Mouse (Mus musculus) limb, embryonic 13.5 days (tissue): ENCODE results near the gene Catsperg1. TPM values are rescaled to one million over a fixed set of nuclear protein-coding genes. Genes with fewer than 3 reads are reported as not detected.

Experiments used
- ATAC-seq: fragments of 200-750 bp; cut with Nextera tagmentation; 2 replicates; pipeline ENCODE4 v1.8.0; 2017; ENCODE audit warnings: low read depth, moderate number of reproducible peaks, moderate TSS enrichment; ENCODE audit not compliant: low FRiP score
- H3K27ac ChIP-seq: fragments of 300-500 bp; sonication (generic); 2 replicates; pipeline ENCODE4 v1.5.1; 2015; ENCODE audit warnings: inconsistent platforms, mild to moderate bottlenecking, moderate library complexity
- H3K27me3 ChIP-seq: fragments of 300-500 bp; sonication (generic); 2 replicates; pipeline ENCODE4 v1.6.1; 2015; ENCODE audit warnings: mild to moderate bottlenecking, inconsistent platforms
- H3K36me3 ChIP-seq: fragments of 300-500 bp; sonication (generic); 2 replicates; pipeline ENCODE4 v1.6.1; 2015; ENCODE audit warnings: inconsistent platforms, mild to moderate bottlenecking, moderate library complexity
- H3K4me1 ChIP-seq: fragments of 300-500 bp; sonication (generic); 2 replicates; pipeline ENCODE4 v1.6.1; 2015; ENCODE audit warnings: inconsistent platforms
- H3K4me2 ChIP-seq: fragments of 300-500 bp; sonication (generic); replicated peaks from 2 replicates; pipeline ENCODE4 v1.6.1; 2015; ENCODE audit warnings: inconsistent platforms, mild to moderate bottlenecking, moderate library complexity
- H3K4me3 ChIP-seq: fragments of 300-500 bp; sonication (generic); 2 replicates; pipeline ENCODE4 v1.5.1; 2015; ENCODE audit warnings: moderate library complexity, mild to moderate bottlenecking, inconsistent platforms
- H3K9ac ChIP-seq: fragments of 300-500 bp; sonication (generic); 2 replicates; pipeline ENCODE4 v1.6.1; 2015; ENCODE audit warnings: mild to moderate bottlenecking, inconsistent platforms
- H3K9me3 ChIP-seq: fragments of 300-500 bp; sonication (generic); 2 replicates; pipeline ENCODE4 v1.6.1; 2016; ENCODE audit warnings: inconsistent platforms
- WGBS: fragments of 180-500 bp; shearing (Covaris S2); methylation state at CpG from one replicate; pipeline ENCODE4 v1.1.7; 2015; 5-methylcytosine and 5-hydroxymethylcytosine counted together
- polyA plus RNA-seq: library from polyadenylated mRNA; unstranded; fragments of >200 nt; fragmentation: Nextera tagmentation; extraction: Ambion mirVana; gene quantifications from 2 replicates; pipeline ENCODE4 v1.2.1, GENCODE M21; 2015

Catsperg1 gene
- polyA plus RNA-seq, 1 experiment from 2014 or later: 0.51 TPM

GRCm38 (mm10) chr7:29168121-29168695 is 45.6 kb downstream of the Catsperg1 start:
- Histone ChIP-seq H3K27ac (0 out of 2 replicates have a peak overlapping the region, but pooled peaks have one; percentile 28), H3K4me1 (peaks cover 41% of the 10 kb centered on the region), H3K27me3 (peaks cover 39% of the 10 kb centered on the region), H3K9ac (peak overlapping the region; percentile 71; the same call in 1 of the 2 replicates), H3K36me3 (peaks cover 12% of the 10 kb centered on the region), H3K4me3 (peak overlapping the region; percentile 74), H3K9me3 (no peaks in the 10 kb centered on the region), H3K4me2 (peak overlapping the region; percentile 86)
- ATAC-seq: no peak
- 5% methylated on average over 10 of the region's 10 CpGs for WGBS

- H3K4me2 ChIP-seq: peak overlapping the region; percentile 86
- peak overlapping the region; percentile 74; the same call in 1 of the 2 replicates for H3K4me3 ChIP-seq
- H3K36me3 ChIP-seq: peaks cover 7% of the 10 kb centered on the region; the same call in 1 of the 2 replicates
- H3K27me3 ChIP-seq: peaks cover 34% of the 10 kb centered on the region
- peak overlapping the region; percentile 71; the same call in 1 of the 2 replicates for H3K9ac ChIP-seq
- WGBS: 17% methylated on average over 19 of the region's 19 CpGs
- H3K4me1 ChIP-seq: peaks cover 41% of the 10 kb centered on the region
- no peaks in the 10 kb centered on the region for H3K9me3 ChIP-seq
- no peak for ATAC-seq
- no peak overlapping the region for H3K27ac ChIP-seq
Measured at GRCm38 (mm10) chr7:29167656-29168055, 46.2 kb downstream of the Catsperg1 start.

DNA sequence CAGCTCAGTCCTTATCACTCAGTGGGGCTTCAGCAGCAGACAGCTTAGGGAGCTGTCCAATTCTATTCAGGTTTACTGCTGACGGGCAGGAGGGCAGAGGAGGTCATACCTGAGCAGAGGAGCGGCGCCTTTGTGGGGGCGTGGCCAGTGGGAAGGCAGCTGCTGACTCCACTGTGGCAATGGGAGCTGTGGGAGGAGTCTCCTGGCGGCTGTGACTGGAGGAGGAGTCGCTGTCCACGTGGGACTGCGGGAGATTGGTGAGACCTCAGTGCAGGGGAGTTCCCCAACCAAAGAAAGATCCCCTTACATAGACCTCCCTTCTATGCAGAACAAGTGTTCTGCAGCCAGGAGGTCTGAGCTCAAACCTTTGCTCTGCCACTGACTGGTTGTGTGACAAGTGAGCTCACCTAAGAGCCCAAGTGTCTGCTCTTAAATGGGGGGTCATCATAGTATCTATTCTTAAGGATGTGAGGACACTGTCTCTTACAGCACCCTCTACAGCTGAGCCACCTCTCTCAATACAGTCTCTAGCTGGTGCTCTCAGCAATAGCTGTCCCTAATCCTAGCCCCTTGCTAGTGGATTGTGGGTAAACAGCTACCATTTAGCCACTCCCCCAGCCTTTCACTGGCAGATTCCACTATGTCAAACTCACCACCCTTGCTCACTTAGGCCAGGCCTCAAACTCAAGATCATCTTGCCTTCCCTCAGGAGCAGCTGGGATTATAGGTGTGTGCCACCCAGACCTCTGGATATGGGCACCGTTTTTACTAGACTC is 50.9 kb downstream of the Catsperg1 start:
- Histone ChIP-seq H3K9ac (no peak overlapping the region), H3K27ac (no peak overlapping the region), H3K36me3 (peaks cover 18% of the 10 kb centered on the region), H3K4me2 (0 out of 2 replicates have a peak overlapping the region, but pooled peaks have one; percentile 7), H3K4me1 (peaks cover 4% of the 10 kb centered on the region), H3K9me3 (no peaks in the 10 kb centered on the region), H3K27me3 (peaks cover 35% of the 10 kb centered on the region), H3K4me3 (no peak overlapping the region)
- ATAC-seq: 0 out of 2 replicates have a peak, but pooled peaks have one; percentile 37
- 13% methylated on average over 9 of the region's 9 CpGs for whole genome bisulfite sequencing

GRCm38 (mm10) chr7:29162294-29162693 is 51.5 kb downstream of the Catsperg1 start:
- peaks cover 18% of the 10 kb centered on the region for H3K36me3 ChIP-seq
- no peaks in the 10 kb centered on the region for H3K4me1 ChIP-seq
- no peak overlapping the region for H3K27ac ChIP-seq
- ATAC-seq: no peak
- H3K4me3 ChIP-seq: no peak overlapping the region
- peaks cover 35% of the 10 kb centered on the region for H3K27me3 ChIP-seq
- H3K4me2 ChIP-seq: 0 out of 2 replicates have a peak overlapping the region, but pooled peaks have one; percentile 7
- 76% methylated on average over 5 of the region's 5 CpGs for WGBS
- H3K9ac ChIP-seq: no peak overlapping the region
- no peaks in the 10 kb centered on the region for H3K9me3 ChIP-seq

DNA sequence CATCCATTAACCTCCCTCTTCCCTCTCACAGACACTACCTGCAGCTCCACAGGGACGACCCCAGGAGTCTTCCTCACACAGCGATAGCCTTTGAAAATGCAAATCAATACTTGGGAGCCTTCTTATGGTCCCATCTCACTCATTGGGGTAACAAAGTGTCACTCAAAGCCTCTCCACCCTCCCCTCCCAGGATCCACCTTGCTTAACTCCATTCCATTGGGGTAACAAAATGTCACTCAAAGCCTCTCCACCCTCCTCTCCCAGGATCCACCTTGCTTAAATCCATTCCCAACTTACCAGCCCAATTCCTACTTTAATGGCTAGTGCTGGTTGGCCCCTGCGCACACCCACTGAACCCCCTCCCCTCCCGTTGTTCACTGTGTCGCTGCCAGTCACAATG is 55.6 kb downstream of the Catsperg1 start:
- WGBS: 3% methylated on average over 5 of the region's 5 CpGs
- ATAC-seq: no peak

DNA sequence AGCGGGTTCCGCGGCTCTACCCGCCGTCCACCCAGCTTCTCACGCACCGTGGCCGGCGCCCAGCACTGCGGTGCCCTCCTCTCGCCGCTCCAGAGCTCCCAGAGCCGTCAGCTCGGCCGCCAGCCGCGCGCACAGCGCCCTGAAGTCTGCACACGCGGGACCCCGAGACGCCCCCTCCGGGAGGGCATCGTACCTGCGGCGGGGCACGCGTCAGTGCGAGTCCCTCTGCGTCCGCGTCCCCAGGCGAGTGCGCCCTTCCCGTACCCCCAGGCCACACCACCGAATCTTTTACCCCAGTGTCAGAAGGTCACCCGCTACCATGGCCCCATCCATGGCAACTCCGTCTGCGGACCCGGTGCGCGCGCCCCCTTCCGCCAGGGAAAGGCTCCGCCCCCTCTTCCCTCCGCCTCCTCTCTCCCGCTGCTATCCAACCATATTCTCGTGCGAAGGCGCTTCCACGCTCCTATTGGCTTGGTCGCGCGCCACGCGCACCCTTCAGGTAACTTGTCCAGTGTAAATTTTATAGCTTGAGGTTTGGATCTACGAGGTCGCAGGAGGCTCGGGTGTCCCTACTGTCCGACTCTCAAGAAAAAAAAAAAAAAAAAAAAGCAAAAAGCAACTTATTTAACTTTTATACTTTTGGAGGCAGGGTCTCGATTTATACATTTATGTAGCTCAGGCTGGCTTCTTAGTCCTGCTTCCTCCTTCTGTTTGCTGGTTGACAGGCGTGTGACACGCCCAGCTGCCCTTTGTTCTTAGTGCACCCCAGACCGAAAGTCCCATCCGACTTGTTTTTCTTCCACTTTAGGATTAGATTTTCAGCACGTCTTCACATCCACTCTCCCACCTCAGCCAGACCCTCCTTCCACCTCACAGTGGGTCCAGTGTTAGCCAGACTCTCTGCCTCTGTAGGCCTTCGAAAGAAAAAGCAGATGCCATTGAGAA is 57.7 kb downstream of the Catsperg1 start, which contains the start of gene Fam98c:
Gene Fam98c (minus strand): TSS at position 397 of the 945 bp plus-strand sequence.
- Histone ChIP-seq H3K4me3 (peak within 1 kb of the TSS; percentile 82), H3K4me2 (peak within 1 kb of the TSS; percentile 97), H3K9ac (peak within 1 kb of the TSS; percentile 85), H3K4me1 (0 out of 2 replicates have a peak, but pooled peaks cover 4% of the 10 kb centered on the region), H3K9me3 (no peaks in the 10 kb centered on the region), H3K27me3 (peaks cover 32% of the 10 kb centered on the region), H3K27ac (peak within 1 kb of the TSS; percentile 83), H3K36me3 (peaks cover 6% of the 10 kb centered on the region)
- ATAC-seq: peak; percentile 79
- 3% methylated on average over 62 of the region's 68 CpGs for WGBS

More for the DNA sequence above, 55.6 kb downstream of the Catsperg1 start:
- no peak overlapping the region for H3K9ac ChIP-seq
- H3K27me3 ChIP-seq: peaks cover 32% of the 10 kb centered on the region
- H3K4me1 ChIP-seq: 0 out of 2 replicates have a peak, but pooled peaks cover 4% of the 10 kb centered on the region
- H3K27ac ChIP-seq: no peak overlapping the region
- H3K4me3 ChIP-seq: no peak overlapping the region
- no peak overlapping the region for H3K4me2 ChIP-seq
- H3K36me3 ChIP-seq: peaks cover 18% of the 10 kb centered on the region
- H3K9me3 ChIP-seq: no peaks in the 10 kb centered on the region

DNA sequence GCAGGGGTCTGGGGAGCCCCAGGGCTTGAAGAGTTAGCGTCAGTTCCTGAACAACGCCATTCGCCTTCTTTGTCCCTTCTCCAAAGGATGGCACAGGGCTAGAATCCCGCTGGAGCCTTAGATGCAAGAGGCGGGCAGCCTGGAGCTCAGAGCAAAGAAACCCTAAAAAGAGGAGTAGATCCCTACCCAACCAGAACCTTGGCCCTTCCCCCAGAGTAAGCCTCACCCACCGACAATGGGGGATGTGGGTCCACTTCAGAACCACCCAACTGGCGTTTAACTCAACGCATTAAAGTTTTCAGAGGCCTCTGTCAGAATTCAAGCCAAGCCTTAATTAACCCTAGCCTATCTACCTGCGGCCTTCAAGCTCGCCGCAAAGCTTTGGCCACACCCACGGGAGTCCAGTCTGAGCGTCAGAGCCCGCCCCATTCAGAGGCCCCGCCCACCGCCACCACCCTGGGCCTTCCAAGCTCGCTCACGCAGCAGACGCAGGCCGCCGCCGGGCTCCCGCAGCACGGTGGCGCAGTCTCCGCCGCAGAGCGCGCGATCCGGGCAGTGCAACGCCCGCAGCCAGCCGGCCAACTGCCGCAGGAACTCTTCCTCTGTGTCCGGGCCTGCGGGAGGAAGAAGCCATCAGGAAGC is 58.5 kb downstream of the Catsperg1 start:
- Histone ChIP-seq H3K9me3 (no peaks in the 10 kb centered on the region), H3K36me3 (peaks cover 4% of the 10 kb centered on the region), H3K27ac (peak overlapping the region; percentile 83), H3K4me2 (peak overlapping the region; percentile 97), H3K27me3 (peaks cover 31% of the 10 kb centered on the region), H3K4me1 (0 out of 2 replicates have a peak, but pooled peaks cover 4% of the 10 kb centered on the region), H3K9ac (peak overlapping the region; percentile 85), H3K4me3 (peak overlapping the region; percentile 82)
- peak; percentile 86 for ATAC-seq
- 7% methylated on average over 36 of the region's 37 CpGs for WGBS

GRCm38 (mm10) chr7:29154018-29154720 is 59.7 kb downstream of the Catsperg1 start:
- ATAC-seq: no peak
- H3K9me3 ChIP-seq: no peaks in the 10 kb centered on the region
- H3K4me3 ChIP-seq: no peak overlapping the region
- H3K9ac ChIP-seq: no peak overlapping the region
- 96% methylated on average over 14 of the region's 14 CpGs for WGBS
- no peak overlapping the region for H3K4me2 ChIP-seq
- peaks cover 4% of the 10 kb centered on the region for H3K36me3 ChIP-seq
- H3K27ac ChIP-seq: no peak overlapping the region
- peaks cover 20% of the 10 kb centered on the region for H3K27me3 ChIP-seq
- H3K4me1 ChIP-seq: 0 out of 2 replicates have a peak, but pooled peaks cover 4% of the 10 kb centered on the region

GRCm38 (mm10) chr7:29151486-29151885 is 62.3 kb downstream of the Catsperg1 start:
- Histone ChIP-seq H3K9me3 (no peaks in the 10 kb centered on the region), H3K4me2 (no peak overlapping the region), H3K27me3 (no peaks in the 10 kb centered on the region), H3K4me1 (0 out of 2 replicates have a peak, but pooled peaks cover 4% of the 10 kb centered on the region), H3K36me3 (peaks cover 4% of the 10 kb centered on the region), H3K4me3 (no peak overlapping the region), H3K27ac (no peak overlapping the region), H3K9ac (0 out of 2 replicates have a peak overlapping the region, but pooled peaks have one; percentile 31)
- WGBS: 63% methylated on average over 10 of the region's 10 CpGs
- ATAC-seq: no peak

DNA sequence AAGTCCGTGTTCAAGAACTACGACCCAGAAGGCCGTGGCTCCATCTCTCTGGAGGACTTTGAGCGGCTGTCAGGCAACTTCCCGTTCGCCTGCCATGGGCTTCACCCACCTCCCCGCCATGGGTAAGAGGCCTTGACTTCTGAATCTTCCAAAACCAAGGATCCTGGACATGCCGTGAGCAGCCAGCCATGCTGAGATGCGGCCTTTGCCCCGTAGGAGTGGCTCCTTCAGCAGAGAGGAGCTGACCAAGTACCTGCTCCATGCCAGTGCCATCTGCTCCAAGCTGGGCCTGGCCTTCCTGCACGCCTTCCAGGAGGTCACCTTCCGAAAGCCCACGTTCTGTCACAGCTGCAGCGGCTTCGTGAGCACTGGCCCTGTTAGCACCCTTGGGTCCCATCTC is 65.1 kb downstream of the Catsperg1 start:
- Histone ChIP-seq H3K27me3 (no peaks in the 10 kb centered on the region), H3K4me3 (no peak overlapping the region), H3K9ac (no peak overlapping the region), H3K4me1 (no peaks in the 10 kb centered on the region), H3K36me3 (no peaks in the 10 kb centered on the region), H3K4me2 (no peak overlapping the region), H3K27ac (no peak overlapping the region), H3K9me3 (no peaks in the 10 kb centered on the region)
- ATAC-seq: no peak
- WGBS: 91% methylated on average over 15 of the region's 15 CpGs
